Mouse (Mus musculus) C2C12 (cell line): ENCODE results near the gene Olfr1189.
"Not testable (repeated sequence)": the region's sequence is repeated elsewhere in the genome, so short reads cannot be mapped to it uniquely, and the experiment has no call there.

Experiments used
- CTCF ChIP-seq: IDR thresholded peaks from one replicate; pipeline ENCODE4 v1.5.1; 2011; ENCODE audit not compliant: control insufficient read depth, insufficient read depth, insufficient read length
- MAX ChIP-seq: IDR thresholded peaks from one replicate; pipeline ENCODE4 v1.6.1; 2011; ENCODE audit warnings: mild to moderate bottlenecking, control low read depth
- MYOD1 ChIP-seq: IDR thresholded peaks from one replicate; pipeline ENCODE4 v1.6.1; 2011; ENCODE audit warnings: low read depth; ENCODE audit not compliant: control insufficient read depth, insufficient read length
- USF1 ChIP-seq: IDR thresholded peaks from one replicate; pipeline ENCODE4 v1.6.1; 2011; ENCODE audit warnings: low read depth, mild to moderate bottlenecking, control low read depth, moderate library complexity

DNA sequence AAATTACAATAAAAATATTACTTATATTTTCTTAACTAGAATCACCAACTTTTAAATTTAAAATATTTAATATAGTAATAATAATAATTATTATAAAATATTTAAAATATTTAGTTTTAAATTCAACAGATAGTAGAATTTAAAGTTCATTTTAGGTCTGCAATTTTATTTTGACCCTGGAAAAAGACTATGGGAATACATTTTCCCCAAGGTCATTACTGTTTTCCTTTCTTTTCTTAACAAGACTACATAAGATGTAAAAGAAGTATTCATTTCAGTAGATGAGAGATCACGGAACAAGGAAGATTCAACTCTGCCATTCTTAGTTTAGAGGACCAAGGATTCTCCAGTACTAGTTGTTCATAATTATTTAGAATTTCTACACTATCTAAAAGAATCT, 54.0 kb downstream of the Olfr1189 start, which contains the start of gene Olfr1191-ps1:
- TF ChIP-seq CTCF, USF1, MYOD1, MAX: not testable (repeated sequence)
